Mouse (Mus musculus): ENCODE measurements around the gene Ptprz1.
"Not testable (repeated sequence)": the region's sequence is repeated elsewhere in the genome, so short reads cannot be mapped to it uniquely, and the experiment has no call there.

The Ptprz1 gene

GRCm38 (mm10) chr6:23014988-23015613 is 139.8 kb downstream of the Ptprz1 start:
- DNase-seq = peak; percentile 16

GRCm38 (mm10) chr6:23028251-23028650 is 152.9 kb downstream of the Ptprz1 start:
- peak; percentile 13 for DNase-seq

DNA sequence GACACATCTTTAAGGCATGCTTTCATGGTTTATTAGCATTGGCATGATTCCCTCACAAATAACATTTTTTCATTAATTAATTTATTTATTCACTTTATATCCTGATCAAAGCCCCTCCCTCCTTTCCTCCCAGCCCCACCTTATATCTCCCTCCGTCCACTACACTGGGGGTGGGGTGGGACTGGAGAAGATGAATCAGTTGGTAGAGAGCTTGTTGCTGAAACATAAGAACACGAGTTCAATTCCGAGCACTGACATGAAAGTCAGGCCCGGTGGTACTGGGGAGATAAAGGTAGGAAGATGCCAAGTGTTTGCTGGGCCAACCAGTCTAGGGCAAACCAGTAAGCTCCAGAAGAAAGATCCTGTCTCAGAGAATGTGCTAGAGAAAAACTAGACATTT is 173.5 kb downstream of the Ptprz1 start:
- peak; percentile 70 for DNase-seq

GRCm38 (mm10) chr6:23055734-23056133 is 180.4 kb downstream of the Ptprz1 start:
- peak; percentile 72 for DNase-seq

- no peak for DNase-seq
Observed at GRCm38 (mm10) chr6:23076060-23076459, 200.8 kb downstream of the Ptprz1 start.

DNA sequence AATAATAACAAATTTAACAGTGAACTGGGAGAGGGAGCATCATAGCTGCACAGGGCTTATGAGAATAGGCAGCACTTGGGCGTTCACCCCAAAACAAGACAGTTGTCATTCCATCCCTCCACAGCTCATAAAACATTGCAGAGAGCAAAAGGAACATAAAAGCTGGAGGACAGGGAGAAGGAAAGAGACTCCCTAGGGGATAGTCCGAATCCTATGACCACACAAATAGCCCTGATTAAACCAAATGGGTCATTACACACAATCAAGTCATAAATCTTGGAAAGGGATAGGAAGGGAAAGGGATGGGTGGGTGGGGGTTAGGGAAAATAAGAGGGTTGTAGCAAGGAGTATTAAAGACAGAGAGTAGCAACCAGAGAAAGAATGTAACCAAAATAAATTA is 203.0 kb downstream of the Ptprz1 start:
- DNase-seq = no peak

DNA sequence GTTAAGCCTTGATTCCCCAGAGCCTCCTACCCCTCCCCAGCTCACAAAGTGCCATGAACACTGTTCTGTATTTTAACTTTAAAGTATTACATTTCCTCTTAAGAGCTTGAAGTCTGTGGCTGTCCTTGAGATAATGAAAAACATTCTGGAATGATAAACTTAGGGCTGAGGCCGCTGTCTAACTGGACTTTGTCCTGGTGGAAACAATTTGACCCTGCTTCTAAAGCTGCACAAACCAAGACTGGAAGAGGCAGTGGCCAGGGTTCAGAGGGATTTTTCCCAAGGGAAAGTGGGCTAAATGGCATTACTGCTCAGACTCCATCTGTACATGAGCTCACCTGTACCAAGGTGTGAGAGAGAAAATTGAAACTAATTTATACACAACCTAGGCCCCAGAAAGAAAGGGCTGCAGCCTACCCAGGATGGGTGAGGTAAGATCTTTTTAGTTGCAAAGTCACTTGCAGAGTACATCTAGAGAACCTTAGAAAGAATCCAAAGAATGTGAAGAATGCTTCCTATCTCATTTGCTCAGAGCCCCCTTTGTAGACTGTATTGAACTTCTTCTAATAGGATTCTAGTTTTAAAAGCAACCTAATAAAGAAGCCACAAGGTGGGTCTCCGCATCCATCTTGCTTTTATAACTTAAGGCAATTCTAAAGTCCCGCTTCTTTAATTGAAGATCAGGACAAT is 204.8 kb downstream of the Ptprz1 start:
- no peak for DNase-seq

- DNase-seq = peak; percentile 82
Observed at GRCm38 (mm10) chr6:23084587-23085421, 209.5 kb downstream of the Ptprz1 start.

DNA sequence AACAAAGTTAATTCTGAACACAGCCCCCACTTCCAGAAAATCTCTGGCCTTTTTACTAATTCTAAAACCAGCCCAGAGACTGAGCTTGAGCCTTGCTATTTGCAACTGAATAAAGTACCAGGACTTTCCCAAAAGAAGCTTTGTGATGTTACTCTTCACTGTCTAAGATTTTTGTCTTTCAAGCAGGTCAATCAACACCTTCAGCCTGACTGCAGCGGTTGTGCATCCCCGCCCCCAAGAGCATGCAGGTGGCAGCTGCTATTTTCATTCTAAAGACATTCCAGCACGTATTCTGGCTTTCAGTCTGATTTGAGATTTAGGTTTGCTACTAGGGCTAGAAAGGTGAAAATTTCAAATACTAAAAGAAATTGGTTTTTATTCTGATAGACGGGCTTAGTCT is 214.0 kb downstream of the Ptprz1 start:
- not testable (repeated sequence) for DNase-seq

GRCm38 (mm10) chr6:23090346-23091055 is 215.2 kb downstream of the Ptprz1 start:
- not testable (repeated sequence) for DNase-seq
